Mouse (Mus musculus) cortical plate, adult 2 months (tissue): ENCODE data around the gene Sik2. TPM values are rescaled to one million over a fixed set of nuclear protein-coding genes. Genes with fewer than 3 reads are reported as not detected.
A peak's percentile ranks its signal among the peaks of the same experiment; 100 is the strongest.

Experiments
- H3K27ac ChIP-seq: fragments of 200-500 bp; 2 replicates; pipeline ENCODE4 v1.5.1; 2012; ENCODE audit warnings: low read length, control low read depth, inconsistent platforms; ENCODE audit not compliant: insufficient read depth
- H3K4me1 ChIP-seq: fragments of 200-500 bp; 2 replicates; pipeline ENCODE4 v1.6.1; 2011; ENCODE audit warnings: low read length; ENCODE audit not compliant: control insufficient read depth, insufficient read depth
- H3K4me3 ChIP-seq: fragments of 200-500 bp; 2 replicates; pipeline ENCODE4 v1.5.1; 2011; ENCODE audit warnings: mild to moderate bottlenecking, low read length, control low read depth; ENCODE audit not compliant: insufficient read depth
- CTCF ChIP-seq: fragments of 200-500 bp; IDR thresholded peaks from 2 replicates; pipeline ENCODE4 v1.5.1; 2011; ENCODE audit warnings: mild to moderate bottlenecking, control low read depth, low read length; ENCODE audit not compliant: insufficient read depth; ENCODE audit errors: extremely low read depth
- POLR2A ChIP-seq: fragments of 200-500 bp; IDR thresholded peaks from 2 replicates; pipeline ENCODE4 v1.6.1; 2011; ENCODE audit warnings: mild to moderate bottlenecking, low read length, control low read depth; ENCODE audit not compliant: insufficient read depth; ENCODE audit errors: extremely low read depth
- polyA plus RNA-seq: library from polyadenylated mRNA; depleted of rRNA; stranded (reverse); fragments of >200 nt; gene quantifications from 2 replicates; pipeline ENCODE4 v1.2.3, GENCODE M21; 2012

Sik2 gene
- polyA plus RNA-seq, 1 experiment: 21.6 TPM

- Histone ChIP-seq H3K4me1 (no peaks in the 10 kb centered on the region), H3K27ac (no peak overlapping the region), H3K4me3 (no peak overlapping the region)
- no peak for TF ChIP-seq POLR2A
- TF ChIP-seq CTCF: no peak
These were observed 18.1 kb upstream of the Sik2 start for GRCm38 (mm10) chr9:51026952-51027351.

- no peak overlapping the region for H3K27ac ChIP-seq
- no peak overlapping the region for H3K4me3 ChIP-seq
- TF ChIP-seq CTCF (no peak), POLR2A (no peak)
- H3K4me1 ChIP-seq: no peaks in the 10 kb centered on the region
These were observed 12.4 kb upstream of the Sik2 start for GRCm38 (mm10) chr9:51021123-51021795.

DNA sequence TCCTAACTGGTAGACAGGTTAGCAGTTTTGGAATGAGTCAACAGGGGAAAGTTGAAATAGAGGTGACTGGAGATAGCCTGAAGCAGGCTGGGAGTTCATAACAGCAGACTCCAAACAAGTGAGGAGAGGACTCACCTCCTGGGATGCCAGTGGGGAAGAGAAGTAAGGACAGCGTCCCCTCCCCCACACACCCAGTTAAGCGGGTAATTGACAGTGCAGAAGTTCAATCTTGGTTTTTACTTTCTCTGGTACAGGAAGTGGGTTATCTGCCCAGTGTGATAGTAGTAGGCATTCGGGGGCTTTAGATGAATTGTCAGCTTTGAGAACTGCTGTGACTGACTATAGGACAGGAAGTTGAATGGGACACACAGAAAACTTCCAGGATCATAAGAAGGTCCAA, 11.5 kb upstream of the Sik2 start:
- TF ChIP-seq CTCF: no peak
- no peak for TF ChIP-seq POLR2A
- no peaks in the 10 kb centered on the region for H3K4me1 ChIP-seq
- no peak overlapping the region for H3K4me3 ChIP-seq
- no peak overlapping the region for H3K27ac ChIP-seq

GRCm38 (mm10) chr9:51019670-51020069, 10.8 kb upstream of the Sik2 start:
- H3K4me1 ChIP-seq: no peaks in the 10 kb centered on the region
- H3K27ac ChIP-seq: no peak overlapping the region
- H3K4me3 ChIP-seq: no peak overlapping the region
- TF ChIP-seq POLR2A (no peak), CTCF (no peak)

GRCm38 (mm10) chr9:51015732-51016131, 6.9 kb upstream of the Sik2 start:
- Histone ChIP-seq H3K27ac (no peak overlapping the region), H3K4me3 (no peak overlapping the region), H3K4me1 (no peaks in the 10 kb centered on the region)
- TF ChIP-seq CTCF (no peak), POLR2A (no peak)

- no peak for TF ChIP-seq CTCF
- no peak for TF ChIP-seq POLR2A
- no peak overlapping the region for H3K27ac ChIP-seq
- no peaks in the 10 kb centered on the region; the same call in 1 of the 2 replicates for H3K4me1 ChIP-seq
These were observed 4.8 kb upstream of the Sik2 start for GRCm38 (mm10) chr9:51013644-51014043.

DNA sequence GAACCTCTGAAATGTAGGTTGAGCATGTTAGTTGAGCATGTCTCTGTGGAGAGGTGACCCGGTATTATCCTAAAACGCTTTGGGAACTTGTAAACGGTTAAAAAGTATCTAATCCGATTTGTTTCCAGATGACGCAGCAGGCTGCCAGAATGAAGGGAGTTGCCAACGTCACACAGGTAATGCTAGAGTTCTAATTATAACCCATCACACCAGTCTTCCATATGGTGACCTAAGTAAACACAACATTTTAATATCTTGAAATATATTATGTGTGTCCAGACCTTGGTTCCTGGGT, 730 bp upstream of the Sik2 start:
- Histone ChIP-seq H3K4me1 (no peaks in the 10 kb centered on the region; the same call in 1 of the 2 replicates), H3K4me3 (peak overlapping the region; percentile 67; the same call in 1 of the 2 replicates), H3K27ac (no peak overlapping the region)
- TF ChIP-seq POLR2A (no peak), CTCF (no peak)

More at GRCm38 (mm10) chr9:51013644-51014043, 4.8 kb upstream of the Sik2 start:
- H3K4me3 ChIP-seq: no peak overlapping the region

DNA sequence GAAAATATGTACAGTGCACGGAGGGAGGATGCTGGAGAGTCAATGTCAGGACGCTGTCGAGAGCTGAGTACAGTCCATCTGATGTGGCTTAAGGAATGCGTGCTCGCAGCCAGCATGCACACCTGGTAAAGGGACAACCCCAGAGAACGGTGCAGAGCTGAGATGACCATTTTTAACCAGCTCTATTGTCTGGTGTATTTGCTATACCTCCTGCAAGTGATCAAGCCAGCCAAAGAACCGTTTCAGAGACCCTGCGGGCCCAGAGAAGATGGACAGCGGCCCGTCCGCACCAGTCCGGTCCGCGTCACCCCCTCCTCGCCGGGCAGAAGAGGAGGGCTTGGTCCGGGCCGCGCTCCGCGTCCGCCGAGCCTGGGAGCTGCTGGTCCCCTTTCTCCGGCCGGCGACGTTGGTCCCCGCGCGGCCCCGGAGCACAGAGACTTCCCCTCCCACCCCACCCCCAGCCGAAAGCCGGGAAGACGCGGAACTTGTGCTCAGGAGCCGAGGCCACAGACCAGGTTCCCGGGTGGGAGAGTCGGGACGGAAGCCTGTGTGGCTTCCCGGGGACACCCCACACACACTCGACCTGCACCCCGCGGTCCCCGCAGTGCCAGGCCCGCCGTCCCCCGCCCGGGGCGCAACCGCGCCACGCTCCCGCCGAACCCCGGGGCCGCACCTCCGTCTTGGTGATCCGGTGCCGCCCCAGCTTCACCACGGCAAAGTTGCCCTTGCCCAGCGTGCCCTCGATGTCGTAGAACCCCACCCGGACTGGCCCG, 619 bp downstream of the Sik2 start:
- Histone ChIP-seq H3K4me1 (no peaks in the 10 kb centered on the region; the same call in 1 of the 2 replicates), H3K4me3 (peak overlapping the region; percentile 67), H3K27ac (peak overlapping the region; percentile 99)
- TF ChIP-seq CTCF (no peak), POLR2A (no peak)

GRCm38 (mm10) chr9:51007726-51008067, 1.2 kb downstream of the Sik2 start:
- Histone ChIP-seq H3K27ac (peak overlapping the region; percentile 0), H3K4me1 (no peaks in the 10 kb centered on the region; the same call in 1 of the 2 replicates), H3K4me3 (peak overlapping the region; percentile 67)
- TF ChIP-seq CTCF (no peak), POLR2A (no peak)

- H3K4me3 ChIP-seq: peak overlapping the region; percentile 67; the same call in 1 of the 2 replicates
- no peak overlapping the region for H3K27ac ChIP-seq
- H3K4me1 ChIP-seq: no peaks in the 10 kb centered on the region; the same call in 1 of the 2 replicates
- TF ChIP-seq CTCF (peak; percentile 53; the same call in 1 of the 2 replicates), POLR2A (no peak)
These were observed 2.0 kb downstream of the Sik2 start for GRCm38 (mm10) chr9:51006846-51007245.
